Mouse (Mus musculus) liver, embryonic 13.5 days (tissue): ENCODE measurements around the gene Upk1b. TPM values are rescaled to one million over a fixed set of nuclear protein-coding genes. Genes with fewer than 3 reads are reported as not detected.
"Not testable (repeated sequence)": the region's sequence is repeated elsewhere in the genome, so short reads cannot be mapped to it uniquely, and the experiment has no call there.

ENCODE experiments used
- ATAC-seq: fragments of 200-750 bp; cut with Nextera tagmentation; 2 replicates; pipeline ENCODE4 v1.8.0; 2017; ENCODE audit warnings: low read depth, mild to moderate bottlenecking, moderate number of reproducible peaks, moderate library complexity
- DNase-seq: peaks from one replicate; pipeline ENCODE4 v3.0.0; 2022
- H3K27ac ChIP-seq: fragments of 300-500 bp; sonication (generic); 2 replicates; pipeline ENCODE4 v1.5.1; 2015; ENCODE audit warnings: moderate library complexity, mild to moderate bottlenecking, inconsistent platforms
- H3K27me3 ChIP-seq: fragments of 300-500 bp; sonication (generic); 2 replicates; pipeline ENCODE4 v1.6.1; 2015; ENCODE audit warnings: mild to moderate bottlenecking, inconsistent platforms
- H3K36me3 ChIP-seq: fragments of 300-500 bp; sonication (generic); 2 replicates; pipeline ENCODE4 v1.6.1; 2015; ENCODE audit warnings: mild to moderate bottlenecking, inconsistent platforms
- H3K4me1 ChIP-seq: fragments of 300-500 bp; sonication (generic); replicated peaks from 2 replicates; pipeline ENCODE4 v1.6.1; 2015; ENCODE audit warnings: inconsistent platforms
- H3K4me2 ChIP-seq: fragments of 300-500 bp; sonication (generic); 2 replicates; pipeline ENCODE4 v1.6.1; 2015; ENCODE audit warnings: inconsistent platforms, mild to moderate bottlenecking, moderate library complexity
- H3K4me3 ChIP-seq: fragments of 300-500 bp; sonication (generic); replicated peaks from 2 replicates; pipeline ENCODE4 v1.5.1; 2015; ENCODE audit warnings: mild to moderate bottlenecking, inconsistent platforms
- H3K9ac ChIP-seq: fragments of 300-500 bp; sonication (generic); 2 replicates; pipeline ENCODE4 v1.6.1; 2015; ENCODE audit warnings: mild to moderate bottlenecking, inconsistent platforms
- H3K9me3 ChIP-seq: fragments of 300-500 bp; sonication (generic); replicated peaks from 2 replicates; pipeline ENCODE4 v1.6.1; 2016; ENCODE audit warnings: inconsistent platforms
- WGBS: fragments of 180-500 bp; shearing (Covaris S2); methylation state at CpG from one replicate; pipeline ENCODE4 v1.1.7; 2015; ENCODE audit not compliant: insufficient replicate concordance; 5-methylcytosine and 5-hydroxymethylcytosine counted together
- polyA plus RNA-seq: library from polyadenylated mRNA; unstranded; fragments of >200 nt; fragmentation: Nextera tagmentation; extraction: Ambion mirVana; gene quantifications from 2 replicates; pipeline ENCODE4 v1.2.1, GENCODE M21; 2015

Gene Upk1b
- polyA plus RNA-seq, result 1.6 and 1.7 TPM in 2 replicates

- 36% methylated on average over 10 of the region's 10 CpGs for WGBS
- no peak within 1 kb of the TSS for H3K4me3 ChIP-seq
- H3K4me2 ChIP-seq, result no peak within 1 kb of the TSS
- H3K9ac ChIP-seq, result no peak within 1 kb of the TSS
- H3K27me3 ChIP-seq, result peaks cover 15% of the 10 kb centered on the region
- H3K4me1 ChIP-seq, result no peaks in the 10 kb centered on the region
- H3K36me3 ChIP-seq, result no peaks in the 10 kb centered on the region
- no peak within 1 kb of the TSS for H3K27ac ChIP-seq
- H3K9me3 ChIP-seq, result no peaks in the 10 kb centered on the region
- DNase-seq (no peak), ATAC-seq (no peak)
Observed at GRCm38 (mm10) chr16:38800091-38800490, at the start of gene Upk1b. Upk1b (minus strand) TSS chr16:38800328.

GRCm38 (mm10) chr16:38828649-38829048 is 28.5 kb upstream of the Upk1b start, which contains the start of gene 4930435E12Rik:
4930435E12Rik (minus strand) TSS chr16:38828749.
- no peaks in the 10 kb centered on the region for H3K27me3 ChIP-seq

DNA sequence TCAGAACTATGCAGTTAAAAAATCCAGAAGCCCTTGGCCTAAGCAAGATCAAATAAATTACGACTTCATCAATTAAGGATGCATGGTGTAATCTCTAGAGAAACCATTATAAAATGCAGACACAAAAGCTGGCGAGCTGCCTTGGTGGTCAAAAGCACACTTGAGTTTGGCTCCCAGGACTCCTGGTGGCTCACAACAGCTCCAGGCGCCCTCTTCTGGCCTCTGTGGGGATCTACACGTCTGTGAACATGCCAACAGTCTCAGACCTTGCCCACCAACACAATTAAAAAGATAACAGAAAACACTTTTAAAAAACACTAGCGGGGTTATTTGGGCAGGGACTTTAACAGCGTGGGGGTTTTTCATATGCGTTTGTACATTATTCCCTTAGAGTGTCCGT is 12.4 kb upstream of the Upk1b start:
- WGBS, result 19% methylated on average over 8 of the region's 8 CpGs
- no peaks in the 10 kb centered on the region for H3K27me3 ChIP-seq
- peaks cover 4% of the 10 kb centered on the region; the same call in 1 of the 2 replicates for H3K9me3 ChIP-seq
- H3K4me3 ChIP-seq, result no peak overlapping the region
- no peaks in the 10 kb centered on the region for H3K4me1 ChIP-seq
- ATAC-seq (no peak), DNase-seq (no peak)
- H3K27ac ChIP-seq, result no peak overlapping the region
- no peak overlapping the region for H3K4me2 ChIP-seq
- no peaks in the 10 kb centered on the region for H3K36me3 ChIP-seq
- H3K9ac ChIP-seq, result no peak overlapping the region

More at GRCm38 (mm10) chr16:38828649-38829048, 28.5 kb upstream of the Upk1b start, which contains the start of gene 4930435E12Rik:
- Histone ChIP-seq H3K36me3 (no peaks in the 10 kb centered on the region), H3K9me3 (no peaks in the 10 kb centered on the region), H3K4me3 (no peak within 1 kb of the TSS), H3K27ac (no peak within 1 kb of the TSS), H3K9ac (no peak within 1 kb of the TSS), H3K4me2 (no peak within 1 kb of the TSS), H3K4me1 (no peaks in the 10 kb centered on the region)
- ATAC-seq (no peak), DNase-seq (no peak)
- WGBS, result 54% methylated on average over 3 of the region's 3 CpGs

GRCm38 (mm10) chr16:38810196-38810595 is 10.1 kb upstream of the Upk1b start:
- H3K4me1 ChIP-seq, result no peaks in the 10 kb centered on the region

DNA sequence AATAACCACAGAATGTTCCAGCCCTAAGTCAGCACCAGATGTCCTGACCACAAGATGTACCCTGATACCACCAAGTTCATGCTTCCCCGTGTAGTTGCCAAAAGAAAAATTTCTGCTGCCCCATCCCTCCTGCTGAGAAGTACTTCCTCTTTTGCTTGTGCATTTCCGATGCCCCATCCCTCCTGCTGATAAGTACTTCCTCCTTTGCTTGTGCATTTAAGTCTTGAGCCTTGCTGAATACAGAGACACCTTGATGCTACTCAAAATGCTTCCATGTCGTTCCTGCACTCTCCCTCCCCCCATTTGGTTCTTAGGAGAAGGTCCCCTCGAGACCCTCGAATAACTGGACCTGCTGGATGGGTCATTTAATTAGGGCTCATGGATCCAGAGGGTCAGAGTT is 7.7 kb upstream of the Upk1b start:
- not testable (repeated sequence) for H3K36me3 ChIP-seq, H3K4me1 ChIP-seq, DNase-seq, H3K27ac ChIP-seq, H3K27me3 ChIP-seq, H3K9ac ChIP-seq, H3K4me2 ChIP-seq, H3K4me3 ChIP-seq, ATAC-seq, H3K9me3 ChIP-seq
- 54% methylated on average over 5 of the region's 5 CpGs for WGBS

More at GRCm38 (mm10) chr16:38810196-38810595, 10.1 kb upstream of the Upk1b start:
- no peaks in the 10 kb centered on the region for H3K36me3 ChIP-seq
- H3K9me3 ChIP-seq, result peaks cover 4% of the 10 kb centered on the region; the same call in 1 of the 2 replicates
- 65% methylated on average over 5 of the region's 5 CpGs for WGBS
- no peak overlapping the region for H3K4me2 ChIP-seq
- no peak overlapping the region for H3K27ac ChIP-seq
- no peaks in the 10 kb centered on the region for H3K27me3 ChIP-seq
- DNase-seq (no peak), ATAC-seq (no peak)
- H3K9ac ChIP-seq, result no peak overlapping the region
- H3K4me3 ChIP-seq, result no peak overlapping the region

DNA sequence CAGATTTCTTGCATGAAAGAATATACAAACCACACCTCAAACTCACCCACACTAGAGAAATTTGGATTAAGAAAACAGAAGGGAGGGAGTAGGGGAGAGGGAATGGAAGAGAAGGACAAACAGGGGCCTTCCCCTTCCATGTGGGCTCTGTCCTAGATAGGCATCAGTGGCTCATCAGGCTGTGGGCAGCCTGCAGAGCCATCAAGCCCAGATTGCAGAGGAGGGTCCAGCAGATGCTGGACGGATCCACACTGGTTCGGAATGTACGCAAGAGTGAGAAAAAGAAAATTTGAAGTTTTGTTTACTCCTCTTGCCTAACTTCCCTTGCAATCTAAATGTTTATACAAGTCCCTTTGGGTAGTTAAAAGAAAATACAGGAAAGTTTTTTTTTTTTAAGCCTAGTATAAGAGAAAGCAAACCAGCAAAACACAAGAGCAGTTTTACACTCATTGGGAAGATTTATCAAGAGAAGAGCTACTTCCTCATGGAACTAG is 1.1 kb downstream of the Upk1b start:
- H3K4me2 ChIP-seq, result no peak overlapping the region

GRCm38 (mm10) chr16:38793120-38793519 is 7.0 kb downstream of the Upk1b start:
- 67% methylated on average over 6 of the region's 6 CpGs for WGBS
- no peak for ATAC-seq

More for the DNA sequence above, 1.1 kb downstream of the Upk1b start:
- H3K9ac ChIP-seq, result no peak overlapping the region
- ATAC-seq (no peak), DNase-seq (no peak)
- WGBS, result 51% methylated on average over 3 of the region's 3 CpGs
- H3K27me3 ChIP-seq, result peaks cover 17% of the 10 kb centered on the region
- no peaks in the 10 kb centered on the region for H3K36me3 ChIP-seq
- no peak overlapping the region for H3K4me3 ChIP-seq
- H3K4me1 ChIP-seq, result no peaks in the 10 kb centered on the region
- H3K27ac ChIP-seq, result no peak overlapping the region
- no peaks in the 10 kb centered on the region for H3K9me3 ChIP-seq

GRCm38 (mm10) chr16:38789966-38790365 is 10.2 kb downstream of the Upk1b start:
- Histone ChIP-seq H3K36me3 (no peaks in the 10 kb centered on the region), H3K9me3 (no peaks in the 10 kb centered on the region), H3K9ac (no peak overlapping the region), H3K27me3 (peaks cover 7% of the 10 kb centered on the region; the same call in 1 of the 2 replicates), H3K4me1 (no peaks in the 10 kb centered on the region), H3K27ac (no peak overlapping the region), H3K4me3 (no peak overlapping the region), H3K4me2 (no peak overlapping the region)
- DNase-seq, result no peak
- ATAC-seq, result no peak
- 70% methylated on average over 3 of the region's 3 CpGs for WGBS

More at GRCm38 (mm10) chr16:38793120-38793519, 7.0 kb downstream of the Upk1b start:
- Histone ChIP-seq H3K9ac (no peak overlapping the region), H3K4me3 (no peak overlapping the region), H3K27ac (no peak overlapping the region), H3K27me3 (peaks cover 9% of the 10 kb centered on the region), H3K36me3 (no peaks in the 10 kb centered on the region), H3K4me2 (no peak overlapping the region), H3K9me3 (no peaks in the 10 kb centered on the region), H3K4me1 (no peaks in the 10 kb centered on the region)
- no peak for DNase-seq

- Histone ChIP-seq H3K4me3 (no peak overlapping the region), H3K4me1 (no peaks in the 10 kb centered on the region), H3K9ac (no peak overlapping the region), H3K36me3 (no peaks in the 10 kb centered on the region), H3K4me2 (no peak overlapping the region), H3K27me3 (peaks cover 9% of the 10 kb centered on the region; the same call in 1 of the 2 replicates), H3K9me3 (no peaks in the 10 kb centered on the region), H3K27ac (no peak overlapping the region)
- WGBS, result 42% methylated on average over 2 of the region's 2 CpGs
- ATAC-seq (no peak), DNase-seq (no peak)
Observed at GRCm38 (mm10) chr16:38789016-38789415, 11.1 kb downstream of the Upk1b start.

- peaks cover 20% of the 10 kb centered on the region for H3K27me3 ChIP-seq
- no peaks in the 10 kb centered on the region for H3K36me3 ChIP-seq
- H3K4me2 ChIP-seq, result no peak overlapping the region
- no peak overlapping the region for H3K4me3 ChIP-seq
- H3K27ac ChIP-seq, result no peak overlapping the region
- no peak overlapping the region for H3K9ac ChIP-seq
- 68% methylated on average over 7 of the region's 7 CpGs for WGBS
- DNase-seq (no peak), ATAC-seq (no peak)
- no peaks in the 10 kb centered on the region for H3K9me3 ChIP-seq
- no peaks in the 10 kb centered on the region for H3K4me1 ChIP-seq
Observed at GRCm38 (mm10) chr16:38785301-38785700, 14.8 kb downstream of the Upk1b start.

DNA sequence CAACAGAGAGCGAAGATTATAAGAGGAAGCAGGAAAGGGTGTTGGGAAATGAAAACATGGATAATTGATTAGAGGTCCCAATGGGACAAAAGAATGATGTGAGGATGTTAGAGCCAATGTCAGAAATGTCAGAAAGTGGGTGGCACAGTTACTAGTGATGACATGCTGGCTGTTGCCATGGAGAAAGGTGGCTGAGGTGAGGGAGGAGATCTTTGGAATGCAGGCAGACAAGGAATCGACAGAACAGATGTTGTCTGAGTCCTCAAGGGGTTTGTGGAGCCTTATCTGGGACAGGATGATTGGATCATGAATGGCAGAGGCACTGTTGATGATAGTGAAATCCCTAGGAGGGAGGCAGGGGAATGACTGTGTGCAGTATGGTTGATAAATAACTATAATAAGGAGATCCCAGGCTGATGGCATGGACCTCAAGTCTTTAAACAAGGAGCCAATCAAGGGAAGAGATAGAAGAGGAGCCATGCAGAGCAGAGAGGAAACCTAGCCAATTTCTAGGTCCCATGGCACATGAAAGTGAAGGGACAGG is 17.5 kb downstream of the Upk1b start:
- Histone ChIP-seq H3K4me3 (no peak overlapping the region), H3K27me3 (peaks cover 25% of the 10 kb centered on the region), H3K9ac (no peak overlapping the region), H3K4me2 (no peak overlapping the region), H3K9me3 (no peaks in the 10 kb centered on the region), H3K4me1 (no peaks in the 10 kb centered on the region), H3K27ac (no peak overlapping the region), H3K36me3 (no peaks in the 10 kb centered on the region)
- ATAC-seq, result no peak
- 48% methylated on average over 2 of the region's 2 CpGs for WGBS
- DNase-seq, result no peak

- H3K27me3 ChIP-seq, result peaks cover 25% of the 10 kb centered on the region
- DNase-seq (no peak), ATAC-seq (no peak)
- no peak overlapping the region for H3K4me2 ChIP-seq
- H3K9ac ChIP-seq, result no peak overlapping the region
- no peak overlapping the region for H3K4me3 ChIP-seq
- WGBS, result 27% methylated on average over 2 of the region's 2 CpGs
- H3K9me3 ChIP-seq, result no peaks in the 10 kb centered on the region
- H3K36me3 ChIP-seq, result no peaks in the 10 kb centered on the region
- no peak overlapping the region for H3K27ac ChIP-seq
- no peaks in the 10 kb centered on the region for H3K4me1 ChIP-seq
Observed at GRCm38 (mm10) chr16:38781946-38782345, 18.2 kb downstream of the Upk1b start.
